Mouse (Mus musculus): ENCODE measurements around the gene 9230112D13Rik.

DNA sequence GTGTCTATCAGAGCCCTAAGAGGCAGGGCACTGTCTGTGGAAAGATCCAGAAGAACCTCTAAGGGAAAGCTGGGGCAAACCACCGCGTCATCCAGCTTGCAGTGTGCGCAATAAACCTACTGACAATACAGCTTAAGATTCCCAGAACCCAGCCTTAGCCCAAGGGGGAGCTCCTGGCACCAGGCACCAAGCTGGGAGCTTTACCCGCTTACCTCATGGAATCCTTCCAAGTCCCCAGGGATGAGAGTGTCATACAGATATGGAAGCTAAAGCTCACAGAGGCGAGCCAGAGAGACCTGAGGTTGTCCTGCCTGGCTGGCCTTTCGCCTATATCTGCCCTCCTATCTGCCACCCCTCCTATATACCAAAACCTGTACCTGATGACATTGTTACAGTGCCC is 21.0 kb upstream of the 9230112D13Rik start:
- TF ChIP-seq CTCF (IDR thresholded peaks at IDR 0.05; ENCODE audit: low read depth) (no peak), EP300 (IDR thresholded peaks at IDR 0.05; ENCODE audit: low read depth) (no peak)
